Mouse (Mus musculus): ENCODE results near the gene Snx15. TPM values are rescaled to one million over a fixed set of nuclear protein-coding genes. Genes with fewer than 3 reads are reported as not detected.

Snx15 gene
- total RNA-seq, 2 experiments from 2014 or later: 9.7 to 10.9 TPM

GRCm38 (mm10) chr19:6123330-6123729, 4.8 kb downstream of the Snx15 start:
- DNase-seq (ENCODE audit: low spot score): no peak

- DNase-seq (ENCODE audit: low spot score): no peak
Observed at GRCm38 (mm10) chr19:6121761-6122160, 6.3 kb downstream of the Snx15 start.

GRCm38 (mm10) chr19:6118677-6119185, 9.4 kb downstream of the Snx15 start:
- DNase-seq (ENCODE audit: low spot score): no peak

- peak; percentile 88 for DNase-seq (ENCODE audit: low spot score)
Observed at GRCm38 (mm10) chr19:6117986-6118676, 10.0 kb downstream of the Snx15 start, which contains the start of gene Sac3d1. Gene Sac3d1 (minus strand): TSS chr19:6118650.

GRCm38 (mm10) chr19:6117346-6117985, 10.6 kb downstream of the Snx15 start:
- no peak for DNase-seq (ENCODE audit: low spot score)

- no peak for DNase-seq (ENCODE audit: low spot score)
Observed at GRCm38 (mm10) chr19:6116113-6116850, 11.8 kb downstream of the Snx15 start.

GRCm38 (mm10) chr19:6113116-6113515, 15.0 kb downstream of the Snx15 start:
- DNase-seq (ENCODE audit: low spot score): no peak

- no peak for DNase-seq (ENCODE audit: low spot score)
Observed at GRCm38 (mm10) chr19:6105586-6105985, 22.5 kb downstream of the Snx15 start, which contains the start of gene Naaladl1. Gene Naaladl1 (plus strand): TSS chr19:6105782.

GRCm38 (mm10) chr19:6104476-6104875, 23.6 kb downstream of the Snx15 start:
- DNase-seq (ENCODE audit: low spot score): no peak

GRCm38 (mm10) chr19:6102169-6102853, 25.8 kb downstream of the Snx15 start:
- no peak for DNase-seq (ENCODE audit: low spot score)

GRCm38 (mm10) chr19:6101186-6101585, 26.9 kb downstream of the Snx15 start:
- no peak for DNase-seq (ENCODE audit: low spot score)

- no peak for DNase-seq (ENCODE audit: low spot score)
Observed at GRCm38 (mm10) chr19:6097847-6098246, 30.3 kb downstream of the Snx15 start.

- DNase-seq (ENCODE audit: low spot score): no peak
Observed at GRCm38 (mm10) chr19:6094119-6094518, 34.0 kb downstream of the Snx15 start, which contains the start of gene AC131692.1. Gene AC131692.1 (plus strand): TSS chr19:6094419.

- no peak for DNase-seq (ENCODE audit: low spot score)
Observed at GRCm38 (mm10) chr19:6088841-6089240, 39.3 kb downstream of the Snx15 start.

GRCm38 (mm10) chr19:6085417-6085879, 42.7 kb downstream of the Snx15 start:
- no peak for DNase-seq (ENCODE audit: low spot score)

GRCm38 (mm10) chr19:6084478-6085248, 43.4 kb downstream of the Snx15 start, which contains the start of the genes Zfpl1 and Cdca5:
Gene Zfpl1 (minus strand): TSS chr19:6084956.
Gene Cdca5 (plus strand): TSS chr19:6084983.
- peak; percentile 96 for DNase-seq (ENCODE audit: low spot score)

GRCm38 (mm10) chr19:6082156-6082555, 45.9 kb downstream of the Snx15 start, which contains the start of gene Gm28374:
Gene Gm28374 (minus strand): TSS chr19:6082256.
- DNase-seq (ENCODE audit: low spot score): no peak

GRCm38 (mm10) chr19:6079983-6080480, 48.1 kb downstream of the Snx15 start, which contains the start of gene Tmem262:
Gene Tmem262 (plus strand): TSS chr19:6080033.
- DNase-seq (ENCODE audit: low spot score): no peak

- peak; percentile 90 for DNase-seq (ENCODE audit: low spot score)
Observed at GRCm38 (mm10) chr19:6076564-6077393, 51.3 kb downstream of the Snx15 start, which contains the start of gene Vps51. Gene Vps51 (minus strand): TSS chr19:6077231.

Data from gastrocnemius, adult 18-20 months (tissue).